Mouse (Mus musculus) testis, adult 2 months (tissue): ENCODE results near the gene Dpp9. TPM values are rescaled to one million over a fixed set of nuclear protein-coding genes. Genes with fewer than 3 reads are reported as not detected.
A peak's percentile ranks its signal among the peaks of the same experiment; 100 is the strongest.

Source experiments
- H3K27ac ChIP-seq: fragments of 200-500 bp; 2 replicates; pipeline ENCODE4 v1.5.1; 2012; ENCODE audit warnings: low read depth, low read length; ENCODE audit not compliant: control insufficient read depth, insufficient read depth
- H3K27me3 ChIP-seq: fragments of 200-500 bp; 2 replicates; pipeline ENCODE4 v1.6.1; 2012; ENCODE audit warnings: mild to moderate bottlenecking, low read length, moderate library complexity; ENCODE audit not compliant: control insufficient read depth, insufficient read depth
- H3K36me3 ChIP-seq: fragments of 200-500 bp; 2 replicates; pipeline ENCODE4 v1.6.1; 2012; ENCODE audit warnings: mild to moderate bottlenecking, low read length; ENCODE audit not compliant: control insufficient read depth, insufficient read depth
- H3K4me1 ChIP-seq: fragments of 200-500 bp; 2 replicates; pipeline ENCODE4 v1.6.1; 2012; ENCODE audit warnings: low read length; ENCODE audit not compliant: control insufficient read depth, insufficient read depth
- H3K4me3 ChIP-seq: fragments of 200-500 bp; 2 replicates; pipeline ENCODE4 v1.5.1; 2012; ENCODE audit warnings: low read depth, mild to moderate bottlenecking, low read length, moderate library complexity, mixed read lengths; ENCODE audit not compliant: control insufficient read depth
- CTCF ChIP-seq: fragments of 200-500 bp; IDR thresholded peaks from 2 replicates; pipeline ENCODE4 v1.5.1; 2012; ENCODE audit warnings: low read depth, mild to moderate bottlenecking, inconsistent platforms, low read length, moderate library complexity; ENCODE audit not compliant: control insufficient read depth, insufficient read depth, insufficient replicate concordance
- POLR2A ChIP-seq: fragments of 200-500 bp; IDR thresholded peaks from 2 replicates; pipeline ENCODE4 v1.6.1; 2012; ENCODE audit warnings: low read depth, mild to moderate bottlenecking, inconsistent platforms, low read length, moderate library complexity; ENCODE audit not compliant: control insufficient read depth
- polyA plus RNA-seq: library from polyadenylated mRNA; depleted of rRNA; stranded (reverse); fragments of >200 nt; gene quantifications from 2 replicates; pipeline ENCODE4 v1.2.3, GENCODE M21; 2012

Gene Dpp9
- polyA plus RNA-seq, 1 experiment = 12.8 TPM

DNA sequence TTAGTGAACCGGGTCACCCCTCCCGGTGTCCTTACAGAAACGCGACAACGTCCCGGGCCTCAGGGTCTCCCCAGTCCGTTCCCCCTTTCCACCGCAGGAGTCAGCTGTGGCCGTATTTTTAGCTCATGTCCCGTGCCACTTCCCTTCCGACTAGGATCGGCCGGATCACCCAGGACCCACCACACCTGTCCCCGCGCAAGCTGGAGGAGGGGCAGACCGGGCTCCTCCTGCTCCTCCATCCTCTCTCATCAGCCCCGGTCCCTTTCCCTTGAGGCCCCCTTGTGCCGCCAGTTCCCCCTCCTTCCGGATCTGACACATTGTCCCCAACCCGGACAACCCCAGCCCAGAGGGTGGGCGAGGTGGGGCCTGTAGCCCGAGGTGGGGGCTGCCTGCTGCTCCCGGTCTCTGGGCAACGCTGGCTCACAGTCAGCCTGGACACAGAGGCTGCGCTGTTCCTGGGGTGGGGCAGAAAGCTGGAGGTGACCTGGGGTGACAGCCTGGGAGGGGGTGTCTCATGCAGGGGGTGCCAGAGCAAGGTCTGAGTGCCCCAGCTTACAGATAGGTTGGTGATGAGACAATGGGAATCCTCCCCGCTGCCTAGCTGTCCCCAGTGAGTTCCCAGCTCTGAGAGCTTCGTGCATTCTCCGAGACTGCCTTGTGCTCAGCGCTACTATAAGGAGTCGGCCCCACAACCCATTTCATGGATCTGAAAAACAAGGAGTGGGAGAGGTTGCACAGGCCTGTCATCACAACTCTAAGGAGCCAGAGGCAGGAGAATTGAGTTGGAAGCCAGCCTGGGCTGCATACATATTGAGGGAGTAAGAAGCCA lies 69.7 kb downstream of the Dpp9 start:
- no peak for TF ChIP-seq CTCF
- TF ChIP-seq POLR2A = no peak
- Histone ChIP-seq H3K36me3 (no peaks in the 10 kb centered on the region), H3K27ac (no peak overlapping the region), H3K4me3 (peak overlapping the region; percentile 8; the same call in 1 of the 2 replicates), H3K27me3 (no peaks in the 10 kb centered on the region), H3K4me1 (peaks cover 4% of the 10 kb centered on the region)

DNA sequence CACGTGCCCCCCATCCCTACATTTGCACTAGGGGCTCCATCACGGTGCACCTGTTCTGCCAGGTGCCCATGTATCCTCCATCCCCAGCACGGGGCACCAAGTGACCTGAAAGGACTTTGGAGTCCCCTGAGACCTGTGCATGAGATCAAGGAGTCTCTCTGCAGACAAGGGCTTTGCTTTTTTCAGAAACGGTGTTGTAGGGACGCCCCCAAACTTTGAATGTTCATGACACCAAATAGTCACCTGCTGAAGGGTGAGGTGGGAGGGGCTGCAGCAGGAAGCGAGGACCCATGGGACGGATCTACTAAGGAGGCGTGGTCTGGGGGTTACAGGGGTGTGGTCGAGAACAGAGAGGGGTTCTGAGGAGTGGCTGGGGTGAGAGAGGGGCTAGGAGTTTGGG lies 70.4 kb downstream of the Dpp9 start:
- H3K27ac ChIP-seq = no peak overlapping the region
- no peak for TF ChIP-seq CTCF
- TF ChIP-seq POLR2A = no peak
- H3K27me3 ChIP-seq = no peaks in the 10 kb centered on the region
- H3K4me3 ChIP-seq = no peak overlapping the region
- H3K4me1 ChIP-seq = peaks cover 4% of the 10 kb centered on the region
- H3K36me3 ChIP-seq = no peaks in the 10 kb centered on the region

DNA sequence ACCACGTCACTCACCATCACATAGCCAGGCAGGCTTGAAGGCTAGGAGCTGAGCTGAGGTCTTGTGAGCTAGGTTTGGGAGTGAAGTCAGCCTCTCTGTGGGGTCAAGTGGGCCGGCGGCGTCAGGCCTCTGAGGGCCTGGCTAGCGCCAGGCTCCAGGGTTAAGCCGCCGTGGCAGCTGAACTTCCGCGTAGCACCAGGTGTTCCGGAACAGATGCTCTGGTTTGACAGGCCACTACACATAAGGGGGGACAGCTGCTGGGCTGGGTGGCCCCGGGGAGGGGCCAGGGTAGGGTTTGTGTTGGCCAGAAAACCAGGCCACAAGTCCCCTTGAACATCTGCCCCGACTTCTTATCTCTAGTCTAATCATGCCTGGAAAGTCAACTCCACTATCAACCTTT lies 71.3 kb downstream of the Dpp9 start:
- no peak overlapping the region for H3K4me3 ChIP-seq
- no peaks in the 10 kb centered on the region for H3K36me3 ChIP-seq
- H3K27ac ChIP-seq = no peak overlapping the region
- H3K27me3 ChIP-seq = no peaks in the 10 kb centered on the region
- peaks cover 4% of the 10 kb centered on the region for H3K4me1 ChIP-seq
- TF ChIP-seq POLR2A (no peak), CTCF (no peak)

DNA sequence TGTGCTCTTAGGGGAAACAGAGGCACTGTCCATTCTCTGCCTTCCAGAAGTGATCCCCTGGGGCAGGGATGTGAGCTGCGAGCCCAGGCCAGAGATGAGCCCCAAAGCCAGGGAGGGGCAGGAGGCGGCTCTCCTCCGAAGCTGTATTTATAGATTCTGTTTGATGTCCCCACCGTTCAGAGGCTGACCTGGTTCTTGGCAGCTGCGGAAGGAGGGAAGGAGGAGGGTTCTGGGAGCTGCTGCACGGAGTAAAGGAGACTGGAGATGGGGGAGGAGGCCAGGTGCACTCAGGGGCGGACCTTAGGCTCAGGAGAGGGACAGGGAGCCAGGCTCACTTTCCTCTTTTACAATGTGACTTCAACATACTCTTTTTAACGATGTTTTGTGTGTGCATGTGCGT lies 72.6 kb downstream of the Dpp9 start:
- TF ChIP-seq CTCF (no peak), POLR2A (no peak)
- H3K4me1 ChIP-seq = peaks cover 10% of the 10 kb centered on the region
- no peak overlapping the region for H3K27ac ChIP-seq
- H3K36me3 ChIP-seq = no peaks in the 10 kb centered on the region
- H3K4me3 ChIP-seq = no peak overlapping the region
- no peaks in the 10 kb centered on the region for H3K27me3 ChIP-seq

DNA sequence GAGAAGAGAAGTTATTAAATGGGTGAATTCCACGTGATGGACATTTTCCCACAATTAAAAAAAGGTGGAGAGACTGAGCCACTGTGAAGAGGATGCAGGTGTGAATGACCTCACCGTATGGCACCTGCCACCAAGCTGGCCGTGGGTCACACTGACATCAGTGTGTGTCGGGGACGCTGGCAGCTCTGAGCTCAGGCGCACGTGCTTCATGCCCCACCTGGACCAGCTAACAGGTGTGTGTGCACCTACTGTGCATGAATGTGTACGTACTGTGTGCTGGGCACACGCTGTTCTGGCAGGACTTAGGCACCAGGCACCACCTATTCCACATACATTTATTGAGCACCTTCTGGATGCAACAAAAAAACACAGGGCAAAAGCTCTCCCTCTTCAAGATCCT lies 74.2 kb downstream of the Dpp9 start:
- H3K4me3 ChIP-seq = no peak overlapping the region
- no peaks in the 10 kb centered on the region for H3K36me3 ChIP-seq
- no peaks in the 10 kb centered on the region; the same call in 1 of the 2 replicates for H3K27me3 ChIP-seq
- H3K4me1 ChIP-seq = peaks cover 17% of the 10 kb centered on the region
- TF ChIP-seq POLR2A = no peak
- no peak for TF ChIP-seq CTCF
- H3K27ac ChIP-seq = no peak overlapping the region

DNA sequence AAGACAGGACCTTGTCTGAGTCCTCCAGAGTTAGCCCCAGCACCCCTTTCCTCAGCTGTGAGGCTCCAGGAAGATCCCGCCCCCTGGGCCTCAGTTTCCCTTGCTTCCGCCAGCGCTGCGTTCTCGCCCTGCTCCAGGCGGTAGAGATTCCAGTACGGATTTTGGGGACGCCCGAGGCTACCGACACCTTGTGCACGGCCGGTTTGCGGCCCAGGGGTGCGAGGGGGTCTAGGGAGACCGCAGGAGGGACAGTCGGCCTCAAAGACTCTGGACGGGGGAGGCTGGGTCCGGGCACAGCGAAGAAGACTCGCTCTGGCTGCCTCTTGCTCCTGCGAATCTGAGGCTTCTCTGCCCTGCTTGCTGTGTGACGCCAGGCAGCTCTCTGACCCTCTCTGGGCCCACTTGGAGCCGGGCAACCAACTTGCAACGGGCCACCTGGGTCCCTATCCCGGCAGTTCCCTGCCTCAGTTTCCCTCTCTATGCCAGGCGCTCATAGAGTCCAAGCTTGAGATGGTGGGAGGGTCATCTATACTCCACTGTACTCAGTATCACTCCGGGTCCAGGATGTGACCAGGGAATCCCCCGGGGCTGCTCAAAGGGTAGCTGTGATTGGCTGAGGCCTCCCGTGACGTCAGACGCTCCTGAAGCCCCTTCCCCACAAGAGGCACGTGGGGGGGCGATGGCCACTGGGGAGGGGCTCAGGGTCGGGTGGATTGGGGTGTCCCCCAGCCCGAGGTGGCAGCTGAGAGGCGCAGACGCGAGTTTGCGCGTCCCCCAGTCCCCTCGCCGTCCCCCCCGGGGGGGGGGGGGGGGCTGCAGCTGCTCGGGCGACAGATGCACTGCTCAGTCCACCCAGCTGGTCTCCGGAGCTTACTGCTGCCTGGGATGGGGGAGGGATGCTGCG lies 76.8 kb downstream of the Dpp9 start:
- H3K27ac ChIP-seq = no peak overlapping the region
- H3K4me3 ChIP-seq = peak overlapping the region; percentile 35
- H3K4me1 ChIP-seq = peaks cover 24% of the 10 kb centered on the region
- TF ChIP-seq POLR2A (no peak), CTCF (no peak)
- H3K27me3 ChIP-seq = no peaks in the 10 kb centered on the region; the same call in 1 of the 2 replicates
- H3K36me3 ChIP-seq = no peaks in the 10 kb centered on the region
